Mouse (Mus musculus): ENCODE measurements at regions not wholly inside any gene's neighbourhood (a gene's known extent, or its start where the extent isn't known, plus 50 kb on each side); places are given as distances from the start of the nearest gene placed in this dataset.

DNA sequence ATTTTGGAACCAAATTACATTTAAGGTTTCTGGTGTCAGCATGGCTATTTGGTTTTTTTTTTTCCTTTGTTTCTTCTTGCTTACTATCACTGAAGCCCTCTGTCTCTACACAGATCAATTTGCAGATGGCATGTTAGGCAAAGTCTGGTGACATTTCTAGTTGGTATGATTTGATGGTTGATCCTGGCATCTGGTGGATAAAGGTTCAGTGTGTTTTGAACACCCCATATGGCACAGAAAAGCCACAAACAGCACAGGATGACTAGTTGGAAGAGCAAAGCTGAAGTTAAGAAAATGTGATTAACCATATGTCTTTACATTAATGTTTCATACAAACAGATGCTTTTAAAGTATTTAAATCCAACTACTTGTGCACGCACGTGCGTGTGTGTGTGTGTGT lies 137.6 kb downstream of the Alx1 start:
- TF ChIP-seq POLR2A (IDR thresholded peaks at IDR 0.05; ENCODE audit: borderline replicate concordance, extremely low read depth, insufficient read depth, insufficient read length, poor library complexity, severe bottlenecking) = no peak
- no peak for TF ChIP-seq CTCF (IDR thresholded peaks at IDR 0.05; ENCODE audit: borderline replicate concordance, extremely low read depth, insufficient read depth, insufficient read length)
